Mouse (Mus musculus) gonadal fat pad, adult 2 months (tissue): ENCODE measurements around the gene Ulk1. TPM values are rescaled to one million over a fixed set of nuclear protein-coding genes. Genes with fewer than 3 reads are reported as not detected.
A peak's percentile ranks its signal among the peaks of the same experiment; 100 is the strongest.
"Not testable (repeated sequence)": the region's sequence is repeated elsewhere in the genome, so short reads cannot be mapped to it uniquely, and the experiment has no call there.

Experiments used
- DNase-seq: peaks from one replicate; pipeline ENCODE4 v3.0.0-alpha.2; 2012; ENCODE audit warnings: low read depth
- polyA plus RNA-seq: library from polyadenylated mRNA; depleted of rRNA; stranded (reverse); fragments of >200 nt; gene quantifications from 2 replicates; pipeline ENCODE4 v1.2.3, GENCODE M21; 2012

Gene Ulk1
- polyA plus RNA-seq, 1 experiment, result 36.0 TPM

- DNase-seq, result no peak
These were observed 5.7 kb downstream of the Ulk1 start for GRCm38 (mm10) chr5:110804012-110804743.

GRCm38 (mm10) chr5:110802809-110803208 is 7.1 kb downstream of the Ulk1 start:
- no peak for DNase-seq

GRCm38 (mm10) chr5:110802186-110802585 is 7.7 kb downstream of the Ulk1 start:
- DNase-seq, result no peak

GRCm38 (mm10) chr5:110801036-110801624 is 8.8 kb downstream of the Ulk1 start:
- DNase-seq, result peak; percentile 81

- DNase-seq, result peak; percentile 74
These were observed 12.2 kb downstream of the Ulk1 start for GRCm38 (mm10) chr5:110797696-110798095.

- DNase-seq, result no peak
These were observed 15.5 kb downstream of the Ulk1 start for GRCm38 (mm10) chr5:110794363-110794762.

GRCm38 (mm10) chr5:110788684-110789083 is 21.2 kb downstream of the Ulk1 start:
- DNase-seq, result no peak

- no peak for DNase-seq
These were observed 23.6 kb downstream of the Ulk1 start for GRCm38 (mm10) chr5:110786081-110786835.

- DNase-seq, result no peak
These were observed 26.7 kb downstream of the Ulk1 start for GRCm38 (mm10) chr5:110783150-110783549.

- DNase-seq, result no peak
These were observed 28.2 kb downstream of the Ulk1 start for GRCm38 (mm10) chr5:110781529-110782238.

GRCm38 (mm10) chr5:110780761-110781528 is 29.0 kb downstream of the Ulk1 start:
- DNase-seq, result no peak

- DNase-seq, result no peak
These were observed 29.7 kb downstream of the Ulk1 start, which contains the start of gene Pus1 for GRCm38 (mm10) chr5:110779998-110780760. TSS of gene Pus1 (minus strand) at chr5:110780659.

- DNase-seq, result no peak
These were observed 30.5 kb downstream of the Ulk1 start for GRCm38 (mm10) chr5:110779276-110779997.

GRCm38 (mm10) chr5:110778263-110778662 is 31.6 kb downstream of the Ulk1 start:
- no peak for DNase-seq

GRCm38 (mm10) chr5:110776141-110776540 is 33.8 kb downstream of the Ulk1 start:
- no peak for DNase-seq

GRCm38 (mm10) chr5:110774511-110774910 is 35.4 kb downstream of the Ulk1 start:
- DNase-seq, result no peak

GRCm38 (mm10) chr5:110772945-110773344 is 37.0 kb downstream of the Ulk1 start:
- DNase-seq, result not testable (repeated sequence)

GRCm38 (mm10) chr5:110770448-110771158 is 39.3 kb downstream of the Ulk1 start, which contains the start of gene Ep400:
TSS of gene Ep400 (minus strand) at chr5:110770717.
- DNase-seq, result peak; percentile 77

GRCm38 (mm10) chr5:110770031-110770445 is 39.9 kb downstream of the Ulk1 start:
- DNase-seq, result no peak
